Mouse (Mus musculus) kidney, adult 2 months (tissue): Measurements from ENCODE around the gene Krtap15. TPM values are rescaled to one million over a fixed set of nuclear protein-coding genes. Genes with fewer than 3 reads are reported as not detected.

Experiments
- DNase-seq: peaks from one replicate; pipeline ENCODE4 v3.0.0; 2021
- H3K27ac ChIP-seq: fragments of 200-500 bp; 2 replicates; pipeline ENCODE4 v1.5.1; 2012; ENCODE audit warnings: low read depth, low read length, control low read depth, inconsistent platforms; ENCODE audit not compliant: insufficient read depth
- H3K27me3 ChIP-seq: fragments of 200-500 bp; replicated peaks from 2 replicates; pipeline ENCODE4 v1.6.1; 2012; ENCODE audit warnings: mild to moderate bottlenecking, moderate library complexity, low read length, inconsistent platforms; ENCODE audit not compliant: control insufficient read depth, insufficient read depth
- H3K36me3 ChIP-seq: fragments of 200-500 bp; 2 replicates; pipeline ENCODE4 v1.6.1; 2012; ENCODE audit warnings: mild to moderate bottlenecking, moderate library complexity, low read length, inconsistent platforms; ENCODE audit not compliant: control insufficient read depth, insufficient read depth
- H3K4me1 ChIP-seq: fragments of 200-500 bp; 2 replicates; pipeline ENCODE4 v1.6.1; 2011; ENCODE audit warnings: low read length; ENCODE audit not compliant: control insufficient read depth, insufficient read depth
- H3K4me3 ChIP-seq: fragments of 200-500 bp; 2 replicates; pipeline ENCODE4 v1.5.1; 2011; ENCODE audit warnings: mild to moderate bottlenecking, low read depth, low read length, control low read depth; ENCODE audit not compliant: insufficient read depth
- CTCF ChIP-seq: fragments of 200-500 bp; conservative IDR thresholded peaks from 2 replicates; pipeline ENCODE4 v1.5.1; 2011; ENCODE audit warnings: low read depth, mild to moderate bottlenecking, control low read depth, low read length, moderate library complexity, mixed read lengths; ENCODE audit not compliant: insufficient read depth, insufficient read length
- POLR2A ChIP-seq: fragments of 200-500 bp; IDR thresholded peaks from one replicate; pipeline ENCODE4 v1.6.1; 2011; ENCODE audit warnings: low read depth, low read length, control low read depth
- WGBS: fragments of 180-500 bp; shearing (Covaris S2); methylation state at CpG from one replicate; pipeline ENCODE4 v1.1.7; 2018; 5-methylcytosine and 5-hydroxymethylcytosine counted together
- polyA plus RNA-seq: library from polyadenylated mRNA; depleted of rRNA; stranded (reverse); fragments of >200 nt; gene quantifications from 2 replicates; pipeline ENCODE4 v1.2.3, GENCODE M21; 2012; rRNA removed

Krtap15 gene
- not detected in 2 replicates for polyA plus RNA-seq

DNA sequence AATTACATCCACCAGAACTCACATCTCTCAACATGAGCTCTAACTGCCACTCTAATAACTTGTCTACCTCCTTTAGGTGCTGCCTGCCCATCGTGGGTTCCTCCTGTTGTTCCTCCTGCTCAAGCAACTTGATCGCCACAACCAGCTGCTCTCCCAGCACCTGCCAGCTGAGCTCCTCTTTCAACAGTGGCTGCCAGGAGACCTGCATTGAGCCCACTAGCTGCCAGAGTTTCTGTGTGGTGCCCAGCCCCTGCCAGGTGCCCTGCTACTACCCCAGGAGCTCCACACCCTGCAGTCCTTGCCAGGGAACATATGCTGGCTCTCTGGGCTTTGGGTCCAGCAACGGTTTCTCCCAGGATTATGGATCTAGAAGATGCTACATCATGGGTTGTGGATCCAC lies at the start of gene Krtap15:
TSS of gene Krtap15 (plus strand) at position 150 of the 400 bp plus-strand sequence.
- WGBS = 72% methylated on average over 3 of the region's 3 CpGs
- no peak for TF ChIP-seq CTCF
- no peak for TF ChIP-seq POLR2A

DNA sequence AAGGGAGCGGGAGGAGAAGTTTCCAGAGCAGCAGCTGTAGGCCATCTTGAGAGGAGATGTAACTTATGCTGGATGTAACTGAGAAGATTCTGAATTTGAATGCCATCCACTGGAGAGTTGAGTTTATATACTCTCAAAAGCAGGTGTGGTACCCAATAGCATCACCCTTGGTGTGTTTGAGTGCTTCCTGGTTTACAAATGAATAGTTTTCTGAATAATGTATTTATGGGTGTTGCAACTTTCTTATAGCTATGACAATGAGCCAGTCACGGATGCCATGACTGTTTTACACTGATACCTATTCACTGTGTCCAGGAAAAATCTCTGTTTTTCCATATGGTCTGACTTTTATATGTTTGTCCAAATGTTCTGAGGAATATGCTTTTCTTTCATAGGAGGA lies 45.9 kb upstream of the Krtap15 start, which contains the start of gene 2310057N15Rik:
TSS of gene 2310057N15Rik (minus strand) at position 101 of the 400 bp plus-strand sequence.
- no peaks in the 10 kb centered on the region for H3K4me1 ChIP-seq
- no peaks in the 10 kb centered on the region for H3K27me3 ChIP-seq
- no peak within 1 kb of the TSS for H3K27ac ChIP-seq
- H3K36me3 ChIP-seq = no peaks in the 10 kb centered on the region
- no peak within 1 kb of the TSS for H3K4me3 ChIP-seq
- no peak for TF ChIP-seq CTCF
- TF ChIP-seq POLR2A = no peak
- 86% methylated on average over 2 of the region's 2 CpGs for WGBS
- DNase-seq = no peak

More for the DNA sequence above, at the start of gene Krtap15:
- no peak within 1 kb of the TSS for H3K4me3 ChIP-seq
- no peaks in the 10 kb centered on the region for H3K27me3 ChIP-seq
- H3K4me1 ChIP-seq = no peaks in the 10 kb centered on the region
- no peak within 1 kb of the TSS for H3K27ac ChIP-seq
- DNase-seq = no peak
- H3K36me3 ChIP-seq = no peaks in the 10 kb centered on the region

DNA sequence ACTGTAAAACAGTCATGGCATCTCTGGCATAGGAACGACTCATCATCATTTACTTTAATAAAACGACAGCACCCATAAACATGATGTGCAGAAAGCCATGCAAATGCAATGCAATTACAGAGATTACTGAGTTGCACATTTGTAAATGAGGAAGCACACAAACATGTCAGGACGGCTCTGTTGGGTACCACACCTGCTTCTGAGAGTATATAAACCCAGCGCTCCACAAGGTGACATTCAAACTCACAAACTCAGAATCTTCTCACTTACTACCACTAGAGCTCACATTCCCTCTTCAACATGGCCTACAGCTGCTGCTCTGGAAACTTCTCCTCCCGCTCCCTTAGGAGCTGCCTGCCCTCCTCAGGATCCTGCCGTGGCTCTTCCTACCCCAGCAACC lies 42.4 kb upstream of the Krtap15 start, which contains the start of gene Gm5965:
TSS of gene Gm5965 (plus strand) at position 301 of the 400 bp plus-strand sequence.
- WGBS = 86% methylated on average over 6 of the region's 6 CpGs
- Histone ChIP-seq H3K27me3 (no peaks in the 10 kb centered on the region), H3K36me3 (no peaks in the 10 kb centered on the region), H3K27ac (no peak within 1 kb of the TSS), H3K4me1 (no peaks in the 10 kb centered on the region), H3K4me3 (no peak within 1 kb of the TSS)
- no peak for TF ChIP-seq POLR2A
- no peak for TF ChIP-seq CTCF
- DNase-seq = no peak

DNA sequence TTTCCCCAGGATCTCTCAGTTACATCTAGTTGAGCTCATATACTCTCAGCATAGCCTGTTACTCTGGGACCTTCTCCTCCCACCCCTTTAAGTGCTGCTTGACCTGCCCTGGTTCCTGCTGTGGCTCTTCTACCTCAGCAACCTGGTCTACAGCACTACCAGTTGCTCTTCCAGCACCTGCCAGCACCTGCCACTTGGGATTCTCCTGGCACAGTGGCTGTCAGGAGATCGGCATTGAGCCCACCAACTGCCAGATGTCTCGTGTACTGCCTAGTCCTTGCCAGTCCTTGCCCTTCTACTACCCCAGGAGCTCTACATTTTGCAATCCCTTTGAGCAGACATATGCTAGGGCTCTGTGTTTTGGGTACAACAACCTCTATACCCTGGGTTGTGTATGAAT lies 33.2 kb upstream of the Krtap15 start:
- DNase-seq = no peak
- TF ChIP-seq CTCF = no peak
- TF ChIP-seq POLR2A = no peak
- Histone ChIP-seq H3K36me3 (no peaks in the 10 kb centered on the region), H3K27ac (no peak overlapping the region), H3K4me1 (no peaks in the 10 kb centered on the region), H3K27me3 (no peaks in the 10 kb centered on the region), H3K4me3 (no peak overlapping the region)
- WGBS = 86% methylated on average over 2 of the region's 2 CpGs

DNA sequence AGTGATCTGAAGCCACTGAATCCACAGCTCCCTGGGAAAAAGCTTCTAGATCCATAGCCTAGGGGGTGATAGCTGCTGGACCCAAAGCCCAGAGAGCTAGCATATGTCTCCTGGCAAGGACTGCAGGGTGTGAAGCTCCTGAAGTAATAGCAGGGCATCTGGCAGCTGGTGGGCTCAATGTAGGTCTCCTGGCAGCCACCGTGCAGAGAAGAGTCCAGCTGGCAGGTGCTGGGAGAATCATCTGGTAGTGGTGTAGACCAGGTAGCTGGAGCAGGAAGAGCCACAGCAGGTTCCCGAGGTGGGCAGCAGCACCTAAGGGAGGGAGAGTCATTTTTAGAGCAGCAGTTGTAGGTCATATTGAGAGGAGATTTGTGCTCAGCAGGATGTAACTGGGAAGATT lies 8.2 kb upstream of the Krtap15 start, which contains the start of gene Gm20741:
TSS of gene Gm20741 (minus strand) at position 394 of the 400 bp plus-strand sequence.
- WGBS = 80% methylated on average over 2 of the region's 2 CpGs
- no peaks in the 10 kb centered on the region for H3K4me1 ChIP-seq
- H3K27ac ChIP-seq = no peak within 1 kb of the TSS
- no peaks in the 10 kb centered on the region for H3K27me3 ChIP-seq
- no peak for TF ChIP-seq CTCF
- TF ChIP-seq POLR2A = no peak
- H3K4me3 ChIP-seq = no peak within 1 kb of the TSS
- no peak for DNase-seq
- no peaks in the 10 kb centered on the region for H3K36me3 ChIP-seq

DNA sequence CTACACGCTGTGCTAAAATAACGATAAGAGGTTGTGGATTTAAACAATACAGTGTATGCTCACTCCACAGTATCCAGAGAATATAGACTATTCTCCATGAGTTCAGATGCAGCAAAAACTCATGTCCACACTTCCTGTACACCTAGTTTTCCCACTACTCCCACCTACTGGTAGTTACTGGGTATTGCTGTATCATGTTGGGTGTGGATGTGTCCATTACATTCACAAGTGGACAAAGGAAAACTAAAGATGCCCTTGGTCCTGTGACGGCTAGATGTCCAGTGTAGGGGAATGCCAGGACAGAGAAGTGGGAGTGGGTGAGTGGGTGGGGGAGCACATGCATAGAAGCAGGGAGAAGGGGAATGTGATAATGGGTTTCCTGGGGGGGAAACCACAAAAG lies 3.7 kb downstream of the Krtap15 start:
- Histone ChIP-seq H3K27me3 (no peaks in the 10 kb centered on the region), H3K4me1 (no peaks in the 10 kb centered on the region), H3K4me3 (no peak overlapping the region), H3K36me3 (no peaks in the 10 kb centered on the region), H3K27ac (no peak overlapping the region)
- TF ChIP-seq POLR2A = no peak
- peak; percentile 41; the same call in 1 of the 2 replicates for TF ChIP-seq CTCF
- peak; percentile 51 for DNase-seq
- 78% methylated on average over 3 of the region's 3 CpGs for WGBS

DNA sequence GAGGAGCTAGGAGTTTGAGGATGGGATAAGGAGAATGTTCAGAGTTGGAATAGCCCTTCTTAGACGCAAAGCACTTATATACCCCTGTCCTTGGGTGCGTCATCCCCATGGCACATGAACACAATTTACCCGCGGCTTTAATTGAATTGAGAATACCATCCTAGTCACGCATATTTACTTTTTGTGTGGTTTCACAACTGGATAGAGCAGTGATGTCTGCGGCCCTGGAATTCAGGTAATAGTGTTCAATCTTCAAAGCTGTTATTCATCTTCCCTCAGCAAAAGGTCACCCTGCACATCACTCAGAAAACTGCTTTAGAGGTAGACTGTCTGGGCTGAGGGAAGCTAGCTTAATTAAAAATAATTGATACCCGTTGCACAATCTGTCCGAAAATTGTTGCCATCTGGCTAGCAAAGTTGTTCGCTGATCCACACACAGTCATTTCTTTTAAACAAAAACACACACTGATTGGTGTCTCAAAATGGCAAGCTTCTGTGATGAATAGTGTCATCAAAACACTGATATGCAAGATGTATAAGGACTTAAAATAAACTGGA lies 6.2 kb downstream of the Krtap15 start, which contains the start of gene Krtap14:
TSS of gene Krtap14 (minus strand) at position 51 of the 558 bp plus-strand sequence.
- 86% methylated on average over 9 of the region's 9 CpGs for WGBS
- Histone ChIP-seq H3K27ac (no peak within 1 kb of the TSS), H3K27me3 (no peaks in the 10 kb centered on the region)

DNA sequence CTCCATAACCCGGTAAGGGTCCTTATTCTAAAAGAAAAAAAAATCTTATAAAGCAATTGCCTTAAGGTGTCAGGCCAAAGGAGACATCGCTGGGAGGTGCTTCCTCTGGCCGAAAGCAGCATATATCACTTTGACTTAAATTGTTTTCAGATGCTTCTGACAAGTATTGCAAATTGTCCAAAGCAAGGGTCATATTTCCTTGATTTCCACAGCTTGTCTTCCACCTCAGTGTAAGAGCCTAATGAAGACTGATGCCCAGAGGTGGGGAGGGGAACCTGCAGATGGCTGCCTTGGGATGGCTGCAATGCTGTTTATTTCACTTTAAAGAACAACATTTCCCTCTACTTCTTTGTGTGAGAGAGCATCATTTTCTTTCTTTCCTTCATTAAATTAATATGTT lies 7.0 kb downstream of the Krtap15 start:
- no peaks in the 10 kb centered on the region for H3K27me3 ChIP-seq
- H3K36me3 ChIP-seq = no peaks in the 10 kb centered on the region
- H3K4me3 ChIP-seq = no peak overlapping the region
- no peaks in the 10 kb centered on the region for H3K4me1 ChIP-seq
- H3K27ac ChIP-seq = no peak overlapping the region
- TF ChIP-seq CTCF (no peak), POLR2A (no peak)
- no peak for DNase-seq
- WGBS = 33% methylated on average over 3 of the region's 3 CpGs

More for the DNA sequence above, 6.2 kb downstream of the Krtap15 start, which contains the start of gene Krtap14:
- no peak within 1 kb of the TSS for H3K4me3 ChIP-seq
- DNase-seq = no peak
- H3K4me1 ChIP-seq = no peaks in the 10 kb centered on the region
- no peaks in the 10 kb centered on the region for H3K36me3 ChIP-seq
- TF ChIP-seq POLR2A = no peak
- no peak for TF ChIP-seq CTCF
